Mouse (Mus musculus) right cerebral cortex, adult 18-20 months (tissue): ENCODE results near the gene Tpk1.

Experiments used
- DNase-seq: peaks from one replicate; pipeline ENCODE4 v3.0.0; 2022; ENCODE audit warnings: mixed read lengths

The Tpk1 gene

GRCm38 (mm10) chr6:43665677-43666546 lies at the start of gene Tpk1:
Gene Tpk1 (minus strand): TSS chr6:43666278.
- DNase-seq = peak; percentile 96

- no peak for DNase-seq
Measured at GRCm38 (mm10) chr6:43702810-43703614, 36.9 kb upstream of the Tpk1 start.

- no peak for DNase-seq
Measured at GRCm38 (mm10) chr6:43691863-43692262, 25.8 kb upstream of the Tpk1 start.

GRCm38 (mm10) chr6:43685985-43686384 lies 19.9 kb upstream of the Tpk1 start:
- DNase-seq = peak; percentile 21

GRCm38 (mm10) chr6:43682535-43682934 lies 16.5 kb upstream of the Tpk1 start:
- no peak for DNase-seq

GRCm38 (mm10) chr6:43678689-43679212 lies 12.7 kb upstream of the Tpk1 start:
- no peak for DNase-seq

- no peak for DNase-seq
Measured at GRCm38 (mm10) chr6:43677566-43677965, 11.5 kb upstream of the Tpk1 start.

- DNase-seq = no peak
Measured at GRCm38 (mm10) chr6:43676139-43676538, 10.1 kb upstream of the Tpk1 start.

GRCm38 (mm10) chr6:43674986-43675760 lies 9.1 kb upstream of the Tpk1 start:
- no peak for DNase-seq

- DNase-seq = no peak
Measured at GRCm38 (mm10) chr6:43670939-43671338, 4.9 kb upstream of the Tpk1 start.

- DNase-seq = no peak
Measured at GRCm38 (mm10) chr6:43667681-43668080, 1.6 kb upstream of the Tpk1 start.

GRCm38 (mm10) chr6:43666611-43667400 lies 728 bp upstream of the Tpk1 start:
- DNase-seq = no peak

GRCm38 (mm10) chr6:43661822-43662221 lies 4.3 kb downstream of the Tpk1 start:
- DNase-seq = no peak

- DNase-seq = no peak
Measured at GRCm38 (mm10) chr6:43658290-43658689, 7.8 kb downstream of the Tpk1 start.

- DNase-seq = no peak
Measured at GRCm38 (mm10) chr6:43657845-43658244, 8.2 kb downstream of the Tpk1 start.

GRCm38 (mm10) chr6:43654876-43655456 lies 11.1 kb downstream of the Tpk1 start:
- no peak for DNase-seq

- DNase-seq = no peak
Measured at GRCm38 (mm10) chr6:43649516-43649915, 16.6 kb downstream of the Tpk1 start.

- no peak for DNase-seq
Measured at GRCm38 (mm10) chr6:43645674-43646073, 20.4 kb downstream of the Tpk1 start.

GRCm38 (mm10) chr6:43645105-43645504 lies 21.0 kb downstream of the Tpk1 start:
- DNase-seq = no peak

GRCm38 (mm10) chr6:43643718-43644117 lies 22.4 kb downstream of the Tpk1 start:
- DNase-seq = no peak

- DNase-seq = peak; percentile 77
Measured at GRCm38 (mm10) chr6:43642375-43642774, 23.7 kb downstream of the Tpk1 start.

- DNase-seq = no peak
Measured at GRCm38 (mm10) chr6:43640621-43641020, 25.5 kb downstream of the Tpk1 start.
